Mouse (Mus musculus) CH12.LX (cell line): Measurements from ENCODE around the gene Cacna1i. TPM values are rescaled to one million over a fixed set of nuclear protein-coding genes. Genes with fewer than 3 reads are reported as not detected.

Experiments
- DNase-seq: peaks from one replicate; pipeline ENCODE4 v3.0.0-alpha.2; 2013; ENCODE audit errors: extremely low read depth
- H3K27ac ChIP-seq: 2 replicates; pipeline ENCODE4 v1.5.1; 2012; ENCODE audit warnings: low read depth, mild to moderate bottlenecking, control low read depth, moderate library complexity; ENCODE audit not compliant: insufficient read depth
- H3K27me3 ChIP-seq: replicated peaks from 2 replicates; pipeline ENCODE3; 2012; ENCODE audit warnings: inconsistent platforms
- H3K36me3 ChIP-seq, 2 experiments: replicated peaks in 1 of 2; 2 replicates each; pipeline versions ENCODE3 to v1.6.1; 2012; ENCODE audit warnings: inconsistent platforms in 1 of 2, low read length in 1 of 2, mild to moderate bottlenecking in 1 of 2, mixed read lengths in 1 of 2, moderate library complexity in 1 of 2; ENCODE audit not compliant: control insufficient read depth in 1 of 2, insufficient read depth in 1 of 2
- H3K4me1 ChIP-seq, 2 experiments: 2 replicates each; pipeline ENCODE4 v1.6.1; 2012; ENCODE audit warnings: inconsistent platforms in 1 of 2, moderate library complexity in 1 of 2; ENCODE audit not compliant: insufficient read depth in 2 of 2, control insufficient read depth in 1 of 2
- H3K4me2 ChIP-seq: 2 replicates; pipeline ENCODE4 v1.6.1; 2012; ENCODE audit warnings: low read depth, mild to moderate bottlenecking, control low read depth; ENCODE audit not compliant: poor library complexity, insufficient read depth, severe bottlenecking
- H3K4me3 ChIP-seq, 3 experiments: fragments of 150-350 bp in 1 of 3; sonication (generic) in 1 of 3; replicated peaks in 1 of 3; 2 replicates each; pipeline versions ENCODE3 to v1.5.1; 2011 to 2012; ENCODE audit warnings: low read depth in 2 of 3, low read length in 2 of 3, mild to moderate bottlenecking in 2 of 3, moderate library complexity in 2 of 3, control low read depth in 1 of 3, improper control_type of control experiment in 1 of 3, inconsistent platforms in 1 of 3, mixed read lengths in 1 of 3; ENCODE audit not compliant: poor library complexity in 1 of 3
- H3K79me2 ChIP-seq: replicated peaks from 2 replicates; pipeline ENCODE4 v1.6.1; 2012; ENCODE audit warnings: mild to moderate bottlenecking, moderate library complexity; ENCODE audit not compliant: control insufficient read depth, poor library complexity, insufficient read depth, severe bottlenecking; ENCODE audit errors: extremely low read depth
- H3K9ac ChIP-seq: 2 replicates; pipeline ENCODE4 v1.6.1; 2012; ENCODE audit warnings: low read depth, mild to moderate bottlenecking, control low read depth, moderate library complexity; ENCODE audit not compliant: insufficient read depth
- H3K9me3 ChIP-seq: replicated peaks from 2 replicates; pipeline ENCODE3; 2012; ENCODE audit warnings: low read length, inconsistent platforms, mixed read lengths
- BHLHE40 ChIP-seq: IDR thresholded peaks from 2 replicates; pipeline ENCODE4 v1.6.1; 2011; ENCODE audit warnings: mild to moderate bottlenecking, low read depth, low read length, improper control_type of control experiment
- CTCF ChIP-seq, 2 experiments: IDR thresholded peaks in 1 of 2; conservative IDR thresholded peaks in 1 of 2; 2 replicates each; pipeline ENCODE4 v1.5.1; 2011 to 2012; ENCODE audit warnings: low read depth in 2 of 2, low read length in 2 of 2, improper control_type of control experiment in 1 of 2, inconsistent platforms in 1 of 2, mild to moderate bottlenecking in 1 of 2, moderate library complexity in 1 of 2
- E2F4 ChIP-seq: IDR thresholded peaks from 2 replicates; pipeline ENCODE4 v1.6.1; 2011; ENCODE audit warnings: low read depth, low read length, improper control_type of control experiment; ENCODE audit not compliant: insufficient replicate concordance
- ELF1 ChIP-seq: IDR thresholded peaks from 2 replicates; pipeline ENCODE4 v1.6.1; 2014; ENCODE audit warnings: low read depth, mild to moderate bottlenecking, inconsistent platforms, low read length, improper control_type of control experiment
- EP300 ChIP-seq: IDR thresholded peaks from 2 replicates; pipeline ENCODE4 v1.6.1; 2011; ENCODE audit warnings: low read length, improper control_type of control experiment
- GABPA ChIP-seq: IDR thresholded peaks from 2 replicates; pipeline ENCODE4 v1.6.1; 2012; ENCODE audit warnings: low read depth, low read length, improper control_type of control experiment, inconsistent platforms; ENCODE audit not compliant: insufficient replicate concordance
- IRF4 ChIP-seq: IDR thresholded peaks from 2 replicates; pipeline ENCODE4 v1.6.1; 2014; ENCODE audit warnings: low read depth, mild to moderate bottlenecking, inconsistent platforms, low read length, improper control_type of control experiment
- JUND ChIP-seq: conservative IDR thresholded peaks from 2 replicates; pipeline ENCODE4 v1.6.1; 2011; ENCODE audit warnings: low read depth, low read length, improper control_type of control experiment
- MAFK ChIP-seq: IDR thresholded peaks from 2 replicates; pipeline ENCODE4 v1.6.1; 2011; ENCODE audit warnings: low read length, improper control_type of control experiment; ENCODE audit not compliant: insufficient replicate concordance
- MAX ChIP-seq: IDR thresholded peaks from 2 replicates; pipeline ENCODE4 v1.6.1; 2011; ENCODE audit warnings: low read length, improper control_type of control experiment
- MAZ ChIP-seq: IDR thresholded peaks from 2 replicates; pipeline ENCODE4 v1.6.1; 2012; ENCODE audit warnings: low read depth, mild to moderate bottlenecking, inconsistent platforms, low read length, improper control_type of control experiment, moderate library complexity
- NRF1 ChIP-seq: IDR thresholded peaks from 2 replicates; pipeline ENCODE4 v1.6.1; 2014; ENCODE audit warnings: low read depth, mild to moderate bottlenecking, inconsistent platforms, low read length, improper control_type of control experiment, moderate library complexity
- PAX5 ChIP-seq: IDR thresholded peaks from 2 replicates; pipeline ENCODE4 v1.6.1; 2012; ENCODE audit warnings: low read length, inconsistent platforms, mixed read lengths
- POLR2AphosphoS2 ChIP-seq: IDR thresholded peaks from 2 replicates; pipeline ENCODE4 v1.6.1; 2011; ENCODE audit warnings: low read depth, low read length, improper control_type of control experiment
- RCOR1 ChIP-seq: conservative IDR thresholded peaks from 2 replicates; pipeline ENCODE4 v1.6.1; 2012; ENCODE audit warnings: low read depth, mild to moderate bottlenecking, inconsistent platforms, low read length, improper control_type of control experiment
- SMC3 ChIP-seq: IDR thresholded peaks from 2 replicates; pipeline ENCODE4 v1.6.1; 2011; ENCODE audit warnings: low read depth, low read length, improper control_type of control experiment
- TBP ChIP-seq: conservative IDR thresholded peaks from 2 replicates; pipeline ENCODE4 v1.6.1; 2011; ENCODE audit warnings: low read depth, low read length, improper control_type of control experiment
- TCF12 ChIP-seq: IDR thresholded peaks from 2 replicates; pipeline ENCODE4 v1.6.1; 2014; ENCODE audit warnings: low read depth, mild to moderate bottlenecking, inconsistent platforms, low read length, improper control_type of control experiment
- ZC3H11A ChIP-seq: IDR thresholded peaks from 2 replicates; pipeline ENCODE4 v1.6.1; 2012; ENCODE audit warnings: low read depth, mild to moderate bottlenecking, inconsistent platforms, low read length, improper control_type of control experiment
- ZKSCAN1 ChIP-seq: IDR thresholded peaks from 2 replicates; pipeline ENCODE4 v1.6.1; 2012; ENCODE audit warnings: low read depth, inconsistent platforms, low read length, improper control_type of control experiment, borderline replicate concordance
- ZMIZ1 ChIP-seq: IDR thresholded peaks from 2 replicates; pipeline ENCODE4 v1.6.1; 2012; ENCODE audit warnings: low read depth, mild to moderate bottlenecking, inconsistent platforms, low read length, improper control_type of control experiment
- ZNF384 ChIP-seq: IDR thresholded peaks from 2 replicates; pipeline ENCODE4 v1.6.1; 2012; ENCODE audit warnings: low read depth, low read length, improper control_type of control experiment, inconsistent platforms
- dilution Hi-C: fragments of 300-500 bp; cut with MboI; formaldehyde crosslinking; loops from 2 replicates; pipeline ENCODE4 v1.14.3; 2020; ENCODE audit warnings: low sequenced_read_pairs; ENCODE audit not compliant: extremely low pct_unique_long_range_greater_than_20kb, extremely low pct_ligation_motif_present
- in situ Hi-C: fragments of 300-500 bp; cut with MboI; formaldehyde crosslinking; loops from 3 replicates; pipeline ENCODE4 v1.14.3; 2019; ENCODE audit warnings: low sequenced_read_pairs, low pct_ligation_motif_present, low pct_unique_long_range_greater_than_20kb, mixed read lengths
- polyA plus RNA-seq: library from polyadenylated mRNA; unstranded; fragments of >175 nt; gene quantifications from 2 replicates; pipeline ENCODE4 v1.2.1, GENCODE M21; 2012; ENCODE audit warnings: low read depth; ENCODE audit not compliant: insufficient read length
- total RNA-seq, 2 experiments: library from RNA; depleted of rRNA; stranded (reverse); fragments of 300-350 nt in 1 of 2; fragments of >200 nt in 1 of 2; gene quantifications; 2 replicates each; pipeline ENCODE4 v1.2.3; 2012 to 2014

The Cacna1i gene
- total and polyA plus RNA-seq, 3 experiments = under 0.01 TPM; not detected in 2

DNA sequence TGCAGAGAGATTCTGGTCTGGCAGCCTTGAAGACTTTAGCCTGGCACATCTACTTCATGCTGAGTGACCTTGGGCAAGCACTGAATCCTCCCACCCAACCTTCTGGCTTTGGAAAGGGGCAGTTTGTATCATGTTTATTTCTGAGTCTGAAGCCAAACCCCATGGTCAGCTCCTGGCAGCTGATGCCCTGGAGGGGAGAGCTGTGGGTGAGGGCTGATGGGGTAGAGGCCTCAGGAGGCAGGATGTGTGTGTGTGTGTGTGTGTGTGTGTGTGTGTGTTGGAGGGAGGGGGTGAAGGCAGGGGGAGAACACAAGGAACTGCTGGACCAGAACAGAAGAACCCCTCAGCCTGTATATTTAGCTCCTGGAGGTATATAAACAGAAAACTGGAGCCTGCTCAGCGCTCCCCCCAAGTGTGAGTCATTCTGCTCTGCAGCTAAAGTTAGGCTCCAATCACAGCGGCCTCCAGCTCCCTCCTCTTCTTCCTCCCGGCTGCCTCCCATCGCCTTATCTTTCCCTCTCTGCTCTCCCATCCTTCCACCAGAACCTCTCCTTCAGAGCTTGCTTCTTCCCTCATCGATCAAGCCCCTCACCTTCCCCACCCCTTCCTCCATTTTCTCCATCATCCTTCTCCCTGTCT is 8.8 kb upstream of the Cacna1i start:
- Histone ChIP-seq H3K79me2 (no peaks in the 10 kb centered on the region), H3K4me1 (no peaks in the 10 kb centered on the region), H3K36me3 (no peaks in the 10 kb centered on the region), H3K27ac (no peak overlapping the region), H3K4me2 (no peak overlapping the region), H3K4me3 (no peak overlapping the region), H3K27me3 (peaks cover 90% of the 10 kb centered on the region), H3K9me3 (no peaks in the 10 kb centered on the region), H3K9ac (no peak overlapping the region)
- no peak for DNase-seq
- dilution Hi-C loops (no loop called here), in situ Hi-C loops (no loop called here)
- TF ChIP-seq ZMIZ1 = no peak
- no peak for TF ChIP-seq JUND
- TF ChIP-seq MAFK = no peak
- TF ChIP-seq ZNF384 = no peak
- TF ChIP-seq TCF12 = no peak
- no peak for TF ChIP-seq TBP
- TF ChIP-seq SMC3 = no peak
- TF ChIP-seq RCOR1 = no peak
- TF ChIP-seq POLR2AphosphoS2 = no peak
- TF ChIP-seq ZC3H11A = no peak
- no peak for TF ChIP-seq GABPA
- TF ChIP-seq NRF1 = no peak
- TF ChIP-seq MAZ = no peak
- TF ChIP-seq EP300 = no peak
- TF ChIP-seq MAX = no peak
- TF ChIP-seq CTCF (conservative IDR thresholded peaks at IDR 0.05 in 1 of 2, IDR thresholded peaks at IDR 0.05 in 1 of 2; ENCODE audit: low read depth in 2 of 2, low read length in 2 of 2) = no peak
- no peak for TF ChIP-seq E2F4
- no peak for TF ChIP-seq PAX5
- no peak for TF ChIP-seq IRF4

DNA sequence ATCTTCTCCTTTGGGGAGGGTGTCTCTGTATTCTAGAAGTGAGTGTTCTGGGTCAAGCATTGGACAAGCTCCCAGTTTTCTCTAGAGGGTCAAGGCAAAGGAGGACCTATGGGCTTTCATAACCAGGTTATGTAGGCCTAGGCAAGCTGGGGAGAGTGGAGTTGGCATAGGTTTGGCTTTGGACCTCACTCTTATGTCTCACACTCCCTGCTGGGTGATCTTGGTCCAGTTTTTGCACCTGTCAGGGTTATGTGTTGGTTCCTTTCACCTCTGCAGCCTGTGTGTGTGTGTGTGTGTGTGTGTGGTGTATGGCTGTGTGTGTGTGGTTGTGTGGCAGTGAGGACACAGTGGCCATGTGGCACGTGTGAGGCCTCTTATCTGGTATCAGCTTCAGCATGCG is 8.0 kb upstream of the Cacna1i start:
- Histone ChIP-seq H3K4me3 (no peak overlapping the region), H3K9ac (no peak overlapping the region), H3K27ac (no peak overlapping the region), H3K27me3 (peaks cover 90% of the 10 kb centered on the region), H3K79me2 (no peaks in the 10 kb centered on the region), H3K9me3 (no peaks in the 10 kb centered on the region), H3K36me3 (no peaks in the 10 kb centered on the region), H3K4me2 (no peak overlapping the region), H3K4me1 (no peaks in the 10 kb centered on the region)
- in situ Hi-C loops = no loop called here
- dilution Hi-C loops = no loop called here
- no peak for DNase-seq
- no peak for TF ChIP-seq GABPA
- no peak for TF ChIP-seq TBP
- TF ChIP-seq BHLHE40 = no peak
- TF ChIP-seq ELF1 = no peak
- no peak for TF ChIP-seq PAX5
- no peak for TF ChIP-seq TCF12
- no peak for TF ChIP-seq ZKSCAN1
- TF ChIP-seq SMC3 = no peak
- TF ChIP-seq E2F4 = no peak
- TF ChIP-seq ZNF384 = no peak
